Mouse (Mus musculus) central nervous system, embryonic 18 days (tissue): Measurements from ENCODE around the gene Gga2. TPM values are rescaled to one million over a fixed set of nuclear protein-coding genes. Genes with fewer than 3 reads are reported as not detected.

Experiments used
- polyA plus RNA-seq: library from polyadenylated mRNA; depleted of rRNA; stranded (reverse); fragments of >200 nt; gene quantifications from 2 replicates; pipeline ENCODE4 v1.2.3, GENCODE M21; 2012; rRNA removed

Gene Gga2
- polyA plus RNA-seq, result 77.5 and 85.0 TPM in 2 replicates

GRCm38 (mm10) chr7:122020667-122021354, at the start of gene Gga2:
Gene Gga2 (minus strand): TSS chr7:122021222.

GRCm38 (mm10) chr7:122066945-122067516, 46.0 kb upstream of the Gga2 start, which contains the start of the genes Ubfd1 and Ears2:
Gene Ubfd1 (plus strand): TSS chr7:122067175.
Gene Ears2 (minus strand): TSS chr7:122067263.

GRCm38 (mm10) chr7:121981307-121981871, 39.6 kb downstream of the Gga2 start, which contains the start of gene Cog7:
Gene Cog7 (minus strand): TSS chr7:121981711.

Other genes starting within 250 kb of the Gga2 start
- gene Scnn1b, start 156.2 kb downstream of the Gga2 start, polyA plus RNA-seq, result 0.34 and 0.43 TPM in 2 replicates
- gene Cog7, start 39.5 kb downstream of the Gga2 start, polyA plus RNA-seq, result 17.3 and 18.9 TPM in 2 replicates
- gene Ubfd1, start 46.0 kb upstream of the Gga2 start, polyA plus RNA-seq, result 81.3 and 83.3 TPM in 2 replicates
- gene Ears2, start 46.0 kb upstream of the Gga2 start, polyA plus RNA-seq, result 8.4 and 8.5 TPM in 2 replicates
- 150 TPM in 2 replicates for gene Ndufab1, start 80.7 kb upstream of the Gga2 start, polyA plus RNA-seq
- gene Palb2, start 111.8 kb upstream of the Gga2 start, polyA plus RNA-seq, result 2.6 and 3.8 TPM in 2 replicates
- 121 and 127 TPM in 2 replicates for gene Dctn5, start 111.8 kb upstream of the Gga2 start, polyA plus RNA-seq
- gene Plk1, start 138.2 kb upstream of the Gga2 start, polyA plus RNA-seq, result 11.5 and 11.7 TPM in 2 replicates
- 2.0 and 2.2 TPM in 2 replicates for gene Ern2, start 165.0 kb upstream of the Gga2 start, polyA plus RNA-seq
- gene Chp2, start 198.3 kb upstream of the Gga2 start, polyA plus RNA-seq, result 1.1 and 1.2 TPM in 2 replicates